Mouse (Mus musculus): ENCODE measurements at regions not wholly inside any gene's neighbourhood (a gene's known extent, or its start where the extent isn't known, plus 50 kb on each side); places are given as distances from the start of the nearest gene placed in this dataset.

DNA sequence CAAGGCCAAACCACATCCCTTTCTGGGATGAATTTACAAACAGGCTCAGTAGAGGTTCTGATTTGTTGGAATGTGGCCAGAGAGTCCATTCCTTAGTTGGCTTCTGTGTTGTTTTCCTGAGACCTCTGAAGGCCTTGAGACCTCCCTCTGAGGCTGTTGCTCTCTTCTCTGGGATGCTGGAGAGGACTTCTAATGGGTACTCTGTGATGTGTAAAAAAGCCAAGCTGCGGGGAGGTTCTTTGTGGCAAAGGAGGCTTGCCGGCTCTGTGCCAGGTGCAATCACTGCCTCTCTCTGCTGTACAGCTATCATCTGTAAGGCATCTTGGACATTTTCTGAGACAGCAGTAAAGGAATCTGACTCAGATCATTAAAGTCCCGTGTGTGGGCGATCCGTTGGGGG, 192.3 kb downstream of the Gm5447 start:
- no peak for DNase-seq (ENCODE audit: low read depth, low spot score)

DNA sequence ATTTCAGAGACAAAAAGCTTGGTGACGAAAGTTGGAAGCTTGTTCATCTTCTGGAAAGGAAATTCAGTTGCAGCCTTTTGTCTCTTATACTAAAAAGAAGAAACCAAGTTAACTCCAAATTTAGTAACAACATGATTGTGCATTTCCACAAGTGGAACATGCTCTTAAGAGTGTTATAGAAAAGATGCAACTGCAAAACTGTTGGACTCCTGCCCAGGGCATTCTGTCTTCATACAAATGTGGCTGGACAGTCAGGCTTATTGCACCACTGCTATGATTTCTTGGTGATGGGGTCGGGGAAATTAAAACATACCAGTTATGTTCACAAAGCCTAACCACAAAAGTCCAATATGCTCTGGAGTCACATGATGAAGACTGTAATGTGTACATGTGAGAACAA, 194.8 kb downstream of the Gm5447 start:
- no peak for DNase-seq (ENCODE audit: low read depth, low spot score)

DNA sequence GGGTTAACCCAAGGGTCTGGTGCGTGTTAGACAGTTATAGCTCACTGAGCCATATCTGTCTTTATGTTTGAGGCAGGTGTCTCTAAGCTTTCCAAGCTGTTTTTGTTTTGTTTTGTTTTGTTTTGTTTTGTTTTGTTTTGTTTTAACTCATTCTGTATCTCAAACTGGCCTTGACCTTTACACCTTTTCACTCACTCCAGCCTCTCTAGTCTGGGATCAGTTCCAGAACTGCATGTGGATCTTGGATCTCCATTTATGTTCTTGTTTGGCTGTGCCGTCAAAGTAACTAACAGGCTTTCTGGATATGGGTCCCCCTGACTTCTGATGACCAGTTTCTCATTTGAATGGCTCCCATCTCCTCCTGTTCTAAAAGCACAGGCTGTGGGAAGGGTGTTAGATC, 197.7 kb downstream of the Gm5447 start:
- no peak for DNase-seq (ENCODE audit: low read depth, low spot score)

DNA sequence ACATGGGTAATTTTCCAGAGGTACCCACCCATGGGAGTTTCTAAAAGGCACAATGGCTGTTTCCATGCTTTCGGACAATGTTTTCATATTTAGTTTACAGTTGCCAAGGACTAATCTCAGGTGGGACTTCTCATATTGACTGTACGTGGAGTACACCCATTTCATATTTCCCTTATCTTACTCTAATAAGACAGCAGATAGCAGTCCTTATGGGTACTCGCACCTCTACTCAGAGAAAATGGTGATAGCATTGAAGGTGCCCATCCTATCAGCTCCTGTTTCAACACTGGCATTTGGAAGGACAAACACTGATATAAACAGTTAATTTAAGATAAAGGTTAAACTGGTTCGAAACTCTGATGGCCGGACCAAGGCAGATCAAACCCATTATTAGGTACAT, 198.6 kb downstream of the Gm5447 start:
- no peak for DNase-seq (ENCODE audit: low read depth, low spot score)

DNA sequence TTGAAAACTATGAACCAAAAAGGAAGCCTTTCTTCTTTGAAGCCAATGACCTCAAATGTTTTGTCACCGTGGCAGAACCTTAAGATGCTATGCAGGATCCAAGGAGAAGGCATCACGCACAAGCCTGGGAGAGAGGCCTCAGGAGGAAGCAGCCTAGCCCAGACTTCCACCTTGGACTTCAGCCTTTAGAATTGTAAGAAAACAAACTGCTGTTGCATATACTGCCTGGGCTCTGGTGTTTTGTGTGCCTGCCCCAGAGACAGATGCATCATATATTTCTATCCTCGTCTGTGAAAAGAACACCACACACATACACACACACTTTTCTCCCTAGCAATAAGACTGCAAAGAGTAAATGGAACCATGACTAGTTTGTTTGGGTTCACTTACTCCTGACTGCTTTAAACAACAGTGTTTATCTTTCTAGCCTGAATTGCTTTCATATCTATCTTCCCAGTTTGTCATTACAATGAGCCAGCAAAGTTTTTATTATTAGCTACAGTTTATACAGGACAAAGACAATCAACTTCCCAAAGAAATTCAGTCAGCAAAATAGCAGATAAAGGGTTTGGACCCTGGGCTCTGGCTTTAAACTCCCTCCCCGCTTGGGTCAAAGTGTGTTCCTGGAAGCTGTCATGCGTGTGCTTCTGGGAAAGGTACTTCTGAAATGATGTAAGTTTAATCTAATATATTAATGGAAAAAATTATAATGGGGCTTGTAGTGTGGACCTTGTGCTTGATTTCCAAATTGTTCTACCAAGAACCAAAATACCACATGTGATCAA, 204.2 kb downstream of the Gm5447 start:
- no peak for DNase-seq (ENCODE audit: low read depth, low spot score)

DNA sequence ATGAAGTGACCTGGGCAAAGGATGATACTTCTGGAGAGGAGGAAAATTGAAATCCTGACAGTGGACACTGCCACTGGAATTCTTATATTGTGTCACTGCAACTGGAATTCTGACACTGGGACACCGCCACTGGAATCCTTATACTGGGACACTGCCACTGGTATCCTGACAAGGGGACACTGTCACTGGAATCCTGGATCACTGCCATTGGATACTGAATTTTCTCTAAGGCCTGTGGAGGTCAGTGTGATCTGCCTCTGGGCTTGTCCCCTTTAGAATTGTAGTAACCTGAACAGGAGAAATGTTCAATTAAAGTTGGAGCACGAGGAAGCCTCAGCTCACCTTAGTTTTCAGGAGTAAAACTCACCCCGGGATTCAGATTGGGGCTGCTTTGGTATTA, 205.0 kb downstream of the Gm5447 start:
- no peak for DNase-seq (ENCODE audit: low read depth, low spot score)

DNA sequence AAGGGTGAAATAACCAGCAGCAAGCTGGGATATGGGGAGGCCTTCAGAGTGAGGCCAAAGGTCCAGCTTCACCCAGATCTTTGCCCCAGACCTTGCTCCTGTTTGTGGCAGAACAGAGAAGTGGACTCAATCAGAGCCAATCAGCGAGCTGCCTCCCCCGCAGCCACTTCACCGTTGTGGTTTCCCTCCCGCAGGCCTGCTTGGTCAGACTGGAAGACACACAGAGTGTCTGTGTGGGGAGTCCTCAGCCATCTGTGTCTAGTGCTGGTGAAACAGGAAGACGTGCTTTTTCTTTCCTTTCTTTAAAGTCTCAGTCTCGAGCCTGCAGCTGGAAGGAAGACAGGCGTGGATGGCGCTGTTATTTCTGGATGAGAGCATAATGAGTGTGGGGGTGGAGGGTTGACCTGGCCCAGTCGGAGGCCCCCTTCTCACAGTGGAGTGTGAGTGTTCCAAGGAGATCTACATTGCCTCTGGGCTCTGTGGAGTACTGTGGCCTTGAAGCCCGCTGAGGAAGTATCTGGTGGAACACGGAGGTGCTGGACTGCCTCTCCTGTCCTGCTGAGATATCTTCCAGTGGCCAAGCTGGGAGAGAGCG, 205.5 kb downstream of the Gm5447 start:
- no peak for DNase-seq (ENCODE audit: low read depth, low spot score)

DNA sequence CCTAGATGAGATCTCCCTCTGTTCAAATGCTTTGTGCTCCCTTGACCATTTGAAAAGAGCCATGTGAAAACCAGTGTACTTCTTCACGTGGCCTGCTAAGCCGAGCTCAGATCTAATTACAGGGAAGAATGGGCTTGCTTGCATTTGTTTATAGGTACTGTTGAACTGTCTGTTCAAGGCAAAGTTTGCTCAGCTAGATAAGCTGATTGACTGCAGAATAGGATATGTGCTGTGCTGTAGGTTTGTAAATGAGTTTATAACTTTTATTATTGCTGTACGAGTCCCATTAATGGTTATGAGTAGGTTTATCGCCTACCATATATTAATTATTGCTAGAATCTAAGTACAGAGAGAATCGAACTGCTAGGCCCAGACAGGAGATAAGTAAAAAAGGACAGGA, 207.5 kb downstream of the Gm5447 start:
- DNase-seq (ENCODE audit: low read depth, low spot score) = no peak

DNA sequence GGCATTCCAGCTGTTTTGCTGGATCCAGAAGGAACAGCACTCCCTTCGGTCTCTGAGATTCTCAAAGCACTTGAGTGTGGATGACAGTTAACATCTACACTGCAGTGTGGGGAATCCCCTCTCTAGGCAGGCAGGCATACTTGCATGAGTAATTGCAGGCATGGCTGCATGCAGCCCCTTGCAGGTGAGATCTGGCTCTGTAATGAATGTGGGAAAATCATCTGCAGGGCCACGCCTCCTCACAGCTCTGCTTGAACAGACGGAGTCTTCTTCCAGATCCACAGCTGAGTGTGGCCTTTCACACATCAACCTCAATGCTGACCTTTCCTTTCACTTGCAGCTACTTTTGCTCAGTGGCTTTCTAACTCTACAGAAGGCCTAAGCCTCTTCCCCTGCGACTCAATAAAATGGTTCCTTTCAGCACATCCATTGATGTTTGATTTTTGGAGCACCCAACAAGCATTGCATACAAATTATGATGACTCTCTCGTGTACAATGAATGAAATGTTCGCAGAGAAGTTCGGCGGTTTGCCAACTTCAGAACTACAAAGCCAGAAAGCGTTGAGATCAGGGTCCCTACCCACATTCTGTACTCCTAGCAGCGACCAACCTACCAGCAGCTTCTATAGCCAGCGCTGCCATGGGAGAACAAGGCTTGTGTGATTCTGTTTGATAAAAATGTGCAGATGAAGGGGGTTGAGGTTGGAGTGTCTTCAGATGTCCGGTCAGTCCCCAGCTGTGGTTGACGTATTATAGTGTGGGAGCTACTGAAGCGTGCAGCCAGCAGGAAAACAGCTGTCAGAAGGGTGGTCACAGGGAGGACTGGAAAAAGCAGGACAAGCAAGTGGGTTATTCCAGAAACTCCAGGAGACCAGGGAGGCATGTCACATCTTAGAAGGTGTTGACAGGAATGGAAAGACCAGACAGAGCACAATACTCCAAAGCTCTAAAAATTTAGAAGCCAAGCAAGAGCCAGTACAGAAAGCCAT, 211.1 kb downstream of the Gm5447 start:
- DNase-seq (ENCODE audit: low read depth, low spot score) = no peak

DNA sequence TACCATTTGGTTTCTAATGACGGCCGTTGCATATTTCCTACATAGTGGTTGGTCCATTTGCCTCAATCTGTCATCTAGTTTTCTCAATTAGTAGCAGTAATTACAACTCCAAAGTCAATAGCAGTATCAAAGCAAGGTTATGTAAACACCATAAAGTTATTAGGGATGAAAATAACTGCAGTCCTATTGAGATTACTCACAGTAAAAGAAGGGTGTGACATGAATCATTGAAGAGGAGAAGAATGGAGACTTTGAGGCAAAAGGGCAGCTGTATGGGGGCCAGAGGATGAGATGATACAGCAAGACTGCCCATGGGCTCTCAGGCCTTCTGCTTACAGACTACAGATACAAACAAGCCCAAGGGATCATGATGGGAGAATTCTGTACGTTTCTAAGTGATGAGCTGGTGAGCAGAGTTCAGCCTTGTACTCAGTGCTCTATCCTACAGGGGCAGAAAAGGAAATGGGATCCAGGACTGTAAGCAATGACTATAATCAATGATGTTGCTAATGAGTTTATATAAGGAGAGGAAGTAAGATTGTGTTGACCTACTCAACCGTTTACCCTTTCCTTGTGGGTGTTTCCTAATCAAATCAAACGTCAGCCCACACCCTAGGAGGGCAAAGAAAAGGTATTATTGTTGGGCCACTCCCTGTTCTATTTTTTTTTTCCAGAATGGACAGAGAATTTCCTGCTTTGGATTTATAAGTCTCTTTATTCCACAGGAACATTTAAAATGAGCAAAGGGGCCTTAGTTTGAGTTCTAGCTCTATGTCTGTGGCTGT, 213.0 kb downstream of the Gm5447 start:
- no peak for DNase-seq (ENCODE audit: low read depth, low spot score)

DNA sequence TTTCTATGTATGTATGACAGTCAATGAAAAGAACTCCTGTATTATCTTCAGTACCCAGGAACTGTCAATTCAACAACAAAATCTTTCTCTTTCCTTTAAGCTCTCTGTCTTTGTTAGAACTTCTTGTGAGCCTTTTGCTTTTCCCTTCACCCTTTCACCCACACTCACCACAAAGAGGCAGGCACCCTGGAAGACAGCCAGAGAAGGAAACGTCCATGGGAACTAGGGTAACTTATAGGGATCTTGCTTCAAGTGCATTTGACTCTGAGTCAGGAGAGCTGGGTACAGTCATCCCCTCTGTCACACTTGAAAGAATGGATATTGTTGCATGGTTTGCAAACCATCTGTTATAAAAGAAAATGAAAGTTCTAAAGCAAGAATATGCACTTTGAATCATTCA, 215.1 kb downstream of the Gm5447 start:
- DNase-seq (ENCODE audit: low read depth, low spot score) = no peak

DNA sequence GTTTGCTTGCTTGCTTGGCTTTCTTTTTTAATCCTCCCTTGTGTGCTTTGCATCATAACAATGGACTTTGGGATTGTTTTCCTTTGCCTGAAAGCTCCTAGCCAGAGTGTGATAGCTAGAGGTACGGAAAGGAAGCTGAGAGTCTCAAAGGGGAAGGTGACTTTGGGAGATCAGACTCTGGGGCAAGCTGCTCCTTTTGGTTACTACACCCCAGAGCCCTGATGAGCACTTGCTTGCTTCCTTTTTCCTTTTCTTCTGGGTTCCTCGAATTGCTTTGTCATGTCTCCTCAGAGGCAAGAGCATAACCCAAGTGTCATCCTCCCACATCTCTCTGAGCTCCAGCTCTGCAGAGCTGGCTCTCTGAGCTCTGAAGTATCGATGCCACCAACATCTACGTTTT, 216.0 kb downstream of the Gm5447 start:
- no peak for DNase-seq (ENCODE audit: low read depth, low spot score)

DNA sequence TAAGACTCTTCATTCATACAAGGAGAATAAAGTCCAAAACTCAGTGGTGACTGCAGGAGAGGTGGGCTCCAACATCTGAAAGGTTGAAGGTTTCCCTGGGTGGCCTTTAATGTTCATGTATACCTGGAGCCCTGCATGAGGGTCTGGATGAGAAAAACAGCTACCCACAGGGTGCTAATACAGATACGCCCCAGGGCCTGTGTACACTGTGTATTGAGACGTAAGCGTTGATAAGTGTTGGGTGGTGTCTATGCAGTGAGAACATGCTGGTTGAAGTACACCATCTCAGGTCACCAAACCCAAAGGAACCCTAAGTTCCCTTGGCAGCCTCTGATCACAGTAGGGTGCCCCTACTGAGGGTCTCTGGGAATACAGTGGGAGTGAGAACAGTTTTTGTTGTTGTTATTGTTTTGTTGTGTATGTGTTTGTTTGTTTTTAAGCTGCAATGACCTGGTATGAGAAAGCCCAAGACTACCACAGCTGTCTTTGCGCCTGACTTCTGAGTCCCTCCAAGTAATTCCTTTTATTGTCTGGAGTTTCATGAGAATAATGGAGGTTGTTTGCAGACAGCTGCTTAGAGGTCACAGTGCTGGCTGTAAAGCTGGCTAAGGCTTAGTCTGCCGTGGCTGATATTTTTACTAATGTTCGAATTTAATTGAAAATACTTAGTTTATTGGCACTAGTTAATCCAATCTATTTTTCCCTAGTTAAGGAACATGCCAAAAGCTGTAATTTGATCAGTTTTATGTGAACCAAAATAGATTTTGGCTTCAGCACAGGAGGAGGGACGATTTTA, 217.5 kb downstream of the Gm5447 start:
- no peak for DNase-seq (ENCODE audit: low read depth, low spot score)

DNA sequence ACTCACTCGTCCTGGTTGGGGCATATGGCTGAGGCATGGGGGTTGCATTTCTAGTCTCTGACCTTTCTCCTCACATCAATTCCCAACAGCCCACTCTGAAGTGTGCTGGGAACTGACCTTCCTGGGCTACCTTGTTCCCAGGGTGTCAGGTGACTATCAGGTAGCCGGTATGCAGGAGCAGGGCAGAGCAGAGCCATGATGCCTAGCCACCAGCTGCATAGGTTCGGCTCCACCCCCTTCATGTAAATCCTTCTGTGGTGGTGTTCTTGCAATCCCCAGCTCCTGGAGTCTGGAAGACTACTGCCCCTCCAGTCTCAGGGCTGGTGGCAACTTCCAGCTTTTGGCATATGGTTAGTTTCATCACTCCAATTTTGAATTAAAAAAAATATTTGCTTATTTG, 221.0 kb downstream of the Gm5447 start:
- DNase-seq (ENCODE audit: low read depth, low spot score) = no peak

DNA sequence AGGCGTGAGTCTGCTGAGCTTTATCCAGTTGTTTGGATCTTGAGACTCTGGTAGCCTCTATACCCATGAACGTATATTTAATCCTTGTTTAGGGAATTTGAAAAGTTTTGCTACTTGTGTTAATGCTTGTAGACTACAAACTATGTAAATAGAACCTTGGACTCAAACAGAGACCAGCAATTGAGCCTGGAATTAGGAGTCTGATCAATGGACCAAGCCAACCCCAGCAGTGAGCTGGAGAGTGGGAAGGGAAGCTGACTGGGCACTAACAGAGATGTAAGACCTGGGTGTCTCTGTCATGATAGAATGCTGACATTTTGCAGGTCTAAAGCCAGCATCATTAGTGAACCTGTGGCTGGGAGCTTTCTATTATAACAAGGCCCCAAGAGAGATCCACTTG, 222.5 kb downstream of the Gm5447 start:
- no peak for DNase-seq (ENCODE audit: low read depth, low spot score)

DNA sequence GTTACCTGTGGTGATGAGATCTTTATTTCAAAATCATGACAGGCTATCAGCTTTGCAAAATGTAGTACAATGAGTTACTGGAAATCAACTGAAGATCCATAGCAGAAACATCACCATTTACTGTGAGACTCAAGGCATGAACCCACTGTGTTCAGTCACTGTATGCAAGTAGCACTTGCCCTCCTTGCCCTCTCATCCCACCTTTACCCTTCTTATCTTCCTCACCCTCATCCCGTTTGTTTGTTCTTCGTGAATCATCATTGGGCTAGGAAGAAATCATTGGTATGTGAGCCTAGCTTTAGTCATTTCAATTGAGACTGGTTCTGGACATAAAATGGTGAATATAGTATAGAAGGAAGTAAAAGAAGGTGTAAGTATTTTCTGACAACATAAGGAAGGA, 223.6 kb downstream of the Gm5447 start:
- no peak for DNase-seq (ENCODE audit: low read depth, low spot score)

DNA sequence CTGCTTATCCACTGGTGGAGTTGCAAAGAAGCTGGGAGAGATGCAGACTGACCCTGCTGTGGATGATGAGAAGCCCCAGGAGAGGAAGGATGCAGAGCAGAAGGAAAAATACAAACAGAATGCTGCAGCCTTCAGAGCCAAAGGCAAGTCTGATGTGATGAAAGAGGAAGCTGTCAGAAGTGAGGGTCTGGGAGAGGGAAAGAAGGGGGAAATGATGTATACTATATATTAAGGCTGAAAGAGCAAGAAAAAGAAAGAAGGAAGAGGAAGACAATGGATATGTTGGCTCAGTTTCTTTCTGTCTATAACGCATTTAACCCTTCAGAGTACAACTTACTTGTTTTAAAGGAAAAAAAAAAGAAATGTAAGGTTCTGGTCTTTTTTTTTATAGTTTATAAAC, 225.4 kb downstream of the Gm5447 start:
- no peak for DNase-seq (ENCODE audit: low read depth, low spot score)

DNA sequence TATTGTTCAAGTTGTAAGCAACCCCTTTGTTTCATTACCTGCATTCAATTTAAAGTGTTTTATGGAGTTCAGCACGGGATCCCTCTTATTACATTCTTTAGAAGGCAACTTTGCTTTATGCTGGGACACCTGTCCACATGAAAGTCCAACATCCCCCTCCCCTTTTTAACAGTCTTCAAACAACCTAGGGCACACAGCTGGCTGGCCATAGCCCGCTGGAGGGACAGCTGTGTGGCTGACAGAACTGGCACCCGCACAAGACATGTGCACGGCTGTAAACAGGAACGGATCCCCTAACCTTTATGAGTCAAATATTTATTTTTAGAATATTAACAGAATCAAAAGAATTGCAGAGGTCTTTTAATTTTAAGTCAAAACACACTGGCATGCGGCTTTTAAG, 230.1 kb downstream of the Gm5447 start:
- no peak for DNase-seq (ENCODE audit: low read depth, low spot score)

DNA sequence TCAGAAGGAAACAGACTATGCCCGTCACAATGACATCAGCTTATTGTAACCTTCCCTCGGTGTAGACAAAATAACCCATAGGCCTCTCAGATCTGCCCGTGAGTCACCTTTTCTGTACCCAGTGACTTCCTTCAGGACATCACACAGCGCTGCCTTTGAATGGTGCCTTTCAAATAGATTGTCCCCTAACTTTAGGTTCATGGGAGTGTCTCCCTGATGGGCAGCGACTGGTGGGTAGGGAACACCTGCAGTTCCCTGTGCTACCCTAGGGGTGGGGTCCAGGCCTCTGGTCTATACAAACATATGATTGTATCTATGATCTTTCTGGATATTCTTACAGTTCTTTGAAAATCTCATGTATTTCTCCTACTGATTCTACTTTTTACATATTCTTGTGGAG, 232.4 kb downstream of the Gm5447 start:
- DNase-seq (ENCODE audit: low read depth, low spot score) = no peak

DNA sequence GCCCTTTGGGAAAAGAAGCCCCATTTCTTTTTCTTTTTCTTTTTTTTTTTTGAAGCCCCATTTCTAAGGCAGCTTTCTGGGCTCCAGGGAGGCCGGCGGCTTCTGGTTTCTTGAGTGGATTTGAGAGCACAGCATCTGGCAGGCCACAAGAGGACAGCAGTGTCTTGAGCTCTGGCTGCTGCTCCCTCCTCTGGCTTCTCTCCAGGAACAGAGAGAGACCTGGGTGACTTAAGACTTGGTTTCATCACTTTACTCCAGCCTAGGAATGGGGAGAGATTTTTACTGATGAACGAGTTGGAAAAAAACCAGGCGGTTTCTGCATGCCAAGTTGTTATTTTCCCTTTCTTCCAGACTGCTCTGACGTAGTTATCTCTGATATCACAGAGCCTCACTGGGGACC, 233.7 kb downstream of the Gm5447 start:
- DNase-seq (ENCODE audit: low read depth, low spot score) = peak; percentile 17

DNA sequence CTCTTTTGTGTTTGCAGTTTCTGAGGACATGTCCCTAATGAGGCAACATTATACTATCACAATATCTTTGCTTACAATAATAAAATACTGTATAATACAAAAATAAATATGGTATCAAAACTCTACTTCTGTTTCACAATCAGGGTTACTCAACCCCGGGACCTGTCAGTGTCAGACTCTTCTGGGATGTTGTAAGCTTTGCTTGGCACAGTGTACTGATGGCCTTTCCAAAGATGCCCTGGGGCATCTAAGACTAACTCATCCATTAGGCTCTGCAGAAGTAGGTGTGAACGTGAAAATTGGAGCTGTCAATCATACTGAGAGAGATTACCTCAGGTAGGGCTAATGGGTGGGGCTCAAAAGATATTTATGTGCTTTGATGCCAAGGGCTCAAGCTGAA, 249.0 kb downstream of the Gm5447 start:
- no peak for DNase-seq (ENCODE audit: low read depth, low spot score)

Measured in forelimb bud, embryonic 11.5 days (tissue).